Mouse (Mus musculus) megakaryocyte-erythroid progenitor cell, adult 5-6 weeks (primary cell): Measurements from ENCODE around the gene Cd151. TPM values are rescaled to one million over a fixed set of nuclear protein-coding genes. Genes with fewer than 3 reads are reported as not detected.
"Not testable (repeated sequence)": the region's sequence is repeated elsewhere in the genome, so short reads cannot be mapped to it uniquely, and the experiment has no call there.

ENCODE experiments used
- ATAC-seq: replicated peaks from 2 replicates; pipeline ENCODE4 v1.8.0; 2016; ENCODE audit warnings: mild to moderate bottlenecking, inconsistent platforms; ENCODE audit not compliant: severe bottlenecking, poor library complexity, low FRiP score, low TSS enrichment
- total RNA-seq, 2 experiments: library from RNA; stranded (forward) in 1 of 2; stranded (reverse) in 1 of 2; fragments of 200-1000, 215-1000 nt in 1 of 2; fragments of >200 nt in 1 of 2; fragmentation: Nextera tagmentation in 1 of 2; gene quantifications; 2 replicates each; pipeline ENCODE4 v1.2.3; 2014 to 2017

The Cd151 gene
- total RNA-seq, 2 experiments from 2014 or later = 13.2 to 24.2 TPM

DNA sequence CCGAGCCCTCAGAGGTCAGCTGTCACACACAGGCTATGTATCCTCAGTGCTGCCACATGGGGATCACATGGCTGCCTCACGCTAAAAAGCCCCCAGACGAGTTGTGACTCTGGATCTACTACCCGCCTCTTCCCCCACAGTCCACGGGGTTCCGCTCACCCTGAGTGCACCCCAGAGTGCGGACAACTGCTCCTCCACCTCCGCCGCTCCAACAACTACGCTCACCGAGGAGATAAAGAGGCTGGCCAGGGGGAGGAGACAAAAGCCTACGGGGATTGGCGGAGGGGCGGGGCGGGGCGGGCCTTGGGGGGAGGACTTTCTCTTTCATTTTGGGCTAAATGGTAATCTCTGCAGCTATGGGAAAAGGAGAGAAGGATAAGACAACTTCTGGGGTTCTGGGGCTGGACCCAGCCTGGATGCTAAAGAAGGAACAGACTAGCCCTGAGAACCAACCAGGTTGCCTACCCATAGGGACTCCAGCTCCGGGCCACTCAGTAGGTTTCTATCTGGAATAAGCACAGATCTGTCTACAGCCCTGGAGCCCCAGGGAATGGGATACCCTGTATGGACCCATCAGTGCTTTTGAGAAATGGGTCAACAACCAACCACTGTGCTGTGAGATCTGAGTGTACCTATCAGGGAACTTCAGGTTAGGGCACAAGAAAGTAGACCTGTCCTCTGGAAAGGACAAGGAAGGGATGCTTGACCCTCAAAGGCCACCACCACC is 31.9 kb upstream of the Cd151 start:
- ATAC-seq = peak; percentile 72

GRCm38 (mm10) chr7:141435856-141436522 is 31.2 kb upstream of the Cd151 start:
- ATAC-seq = no peak

DNA sequence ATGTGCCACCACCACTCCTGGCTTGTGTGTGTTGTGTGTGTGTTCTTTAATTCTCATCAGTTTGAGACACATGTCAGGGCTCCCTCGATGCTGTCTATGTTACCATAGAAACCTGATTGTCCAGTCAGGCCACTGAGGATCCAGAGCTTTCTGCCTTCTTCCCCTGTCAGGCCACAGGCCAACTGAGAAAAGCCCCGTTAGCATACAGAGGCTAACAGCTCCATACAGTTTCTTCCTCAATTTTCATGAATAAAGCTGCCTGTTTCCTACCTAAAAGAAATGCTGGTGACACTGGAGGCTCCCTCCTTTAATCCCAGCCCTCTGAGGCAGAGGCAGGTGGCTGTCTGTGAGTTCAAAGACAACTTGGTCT is 30.7 kb upstream of the Cd151 start:
- no peak for ATAC-seq

GRCm38 (mm10) chr7:141437178-141438120 is 29.7 kb upstream of the Cd151 start, which contains the start of gene Slc25a22:
Gene Slc25a22 (minus strand): TSS chr7:141437892.
- peak; percentile 62 for ATAC-seq

GRCm38 (mm10) chr7:141438201-141438968 is 28.8 kb upstream of the Cd151 start:
- ATAC-seq = no peak

DNA sequence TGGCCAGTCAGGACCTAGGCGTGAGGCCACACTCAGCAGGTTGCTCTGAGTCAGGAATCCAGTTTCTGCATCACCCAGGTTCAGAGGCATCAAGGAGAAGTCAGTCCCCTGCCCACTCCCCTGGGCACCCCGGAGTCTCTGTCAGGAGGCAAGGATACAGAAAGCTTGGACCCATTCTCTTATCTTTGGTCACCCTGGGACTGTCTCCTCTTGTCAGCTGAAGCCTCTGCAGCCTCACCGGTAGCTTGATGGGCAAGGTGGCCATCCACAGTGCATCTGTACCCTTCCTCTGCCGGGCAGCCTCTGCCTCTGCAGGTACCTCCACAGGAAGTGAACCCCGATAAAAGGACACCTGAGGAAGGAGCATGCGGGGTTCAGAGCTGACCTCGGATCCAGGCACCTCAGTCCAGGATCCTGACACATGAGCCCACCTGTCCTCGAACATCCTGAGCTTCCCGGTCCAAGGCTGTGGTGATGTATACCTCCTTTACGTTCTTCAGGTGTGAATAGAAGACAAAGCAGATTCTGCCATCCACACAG is 28.0 kb upstream of the Cd151 start:
- ATAC-seq = no peak

- ATAC-seq = no peak
Observed at GRCm38 (mm10) chr7:141439811-141440210, 27.4 kb upstream of the Cd151 start.

- ATAC-seq = no peak
Observed at GRCm38 (mm10) chr7:141440613-141441012, 26.6 kb upstream of the Cd151 start.

GRCm38 (mm10) chr7:141441460-141441859 is 25.7 kb upstream of the Cd151 start:
- no peak for ATAC-seq

GRCm38 (mm10) chr7:141442199-141442598 is 25.0 kb upstream of the Cd151 start:
- no peak for ATAC-seq

DNA sequence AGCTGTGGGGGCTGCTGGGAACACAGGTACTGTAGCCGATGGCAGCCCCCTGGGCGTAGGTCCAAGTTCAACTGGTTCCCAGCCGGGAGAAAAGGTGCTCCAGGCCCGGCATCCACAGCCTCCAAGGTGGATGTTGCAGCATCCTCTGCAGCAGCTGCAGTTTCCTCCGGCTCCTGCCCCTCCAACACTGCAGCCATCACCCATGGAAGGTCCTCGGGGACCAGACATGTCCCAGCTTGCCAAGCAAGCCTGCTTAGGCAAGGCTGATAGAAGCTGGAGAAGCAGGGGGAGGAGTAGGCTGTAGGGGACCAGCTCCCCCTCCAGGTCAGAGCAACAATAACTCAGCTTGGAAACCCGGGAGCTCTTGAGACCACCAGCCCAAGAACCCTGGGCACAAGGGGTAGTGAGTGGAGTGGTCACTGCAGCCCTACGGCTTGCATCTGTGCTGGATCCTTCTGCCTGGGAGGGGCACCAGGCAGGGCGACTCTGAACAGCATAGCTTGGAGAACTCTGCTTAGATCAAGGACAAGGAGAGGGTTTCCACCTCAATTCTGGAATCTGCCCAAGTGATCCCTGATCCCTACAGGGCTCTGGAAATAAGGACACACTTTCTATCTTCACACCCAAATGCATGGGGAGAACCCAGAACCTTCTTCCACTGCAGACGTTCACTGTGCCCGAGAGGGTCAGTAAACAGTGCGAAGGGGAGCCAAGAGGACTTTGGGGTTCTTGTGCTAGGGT is 23.9 kb upstream of the Cd151 start:
- peak; percentile 48 for ATAC-seq

DNA sequence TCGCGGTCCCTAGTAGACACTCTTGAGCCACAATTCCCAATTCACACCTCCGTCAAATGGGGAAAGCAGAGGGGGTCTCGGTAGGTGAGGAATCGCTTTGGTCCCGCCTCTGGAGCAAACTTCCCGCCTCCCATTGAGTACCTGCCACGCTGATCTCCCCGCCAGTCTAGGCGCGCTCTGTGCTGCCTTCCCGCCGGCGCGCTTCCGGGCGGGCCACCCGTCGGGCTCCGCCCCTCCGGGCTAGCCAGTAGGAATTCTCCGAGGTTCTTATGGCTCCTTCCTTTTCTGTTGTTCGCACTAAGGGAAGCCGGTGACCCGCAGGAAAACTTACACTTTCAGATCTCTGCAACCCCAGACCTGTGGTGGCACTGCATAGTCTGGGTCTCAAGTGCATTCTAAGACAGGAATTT is 23.4 kb upstream of the Cd151 start, which contains the start of gene Pidd1:
Gene Pidd1 (minus strand): TSS at position 198 of the 410 bp plus-strand sequence.
- ATAC-seq = peak; percentile 60

DNA sequence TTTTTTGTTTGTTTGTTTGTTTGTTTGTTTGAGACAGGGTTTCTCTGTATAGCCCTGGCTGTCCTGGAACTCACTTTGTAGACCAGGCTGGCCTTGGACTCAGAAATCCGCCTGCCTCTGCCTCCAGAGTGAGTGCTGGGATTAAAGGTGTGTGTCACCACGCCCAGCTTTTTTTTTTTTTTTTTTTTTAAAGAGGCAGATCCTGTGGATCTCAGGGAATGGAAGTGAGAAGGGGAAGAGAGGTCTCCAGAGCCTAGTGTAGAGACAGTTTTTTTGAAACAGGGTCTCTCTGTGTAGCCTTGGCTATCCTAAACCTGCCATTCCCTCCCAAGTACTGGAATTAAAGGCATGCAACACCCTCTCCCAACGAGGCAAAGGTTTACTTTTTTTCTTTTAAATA is 20.8 kb upstream of the Cd151 start:
- not testable (repeated sequence) for ATAC-seq

DNA sequence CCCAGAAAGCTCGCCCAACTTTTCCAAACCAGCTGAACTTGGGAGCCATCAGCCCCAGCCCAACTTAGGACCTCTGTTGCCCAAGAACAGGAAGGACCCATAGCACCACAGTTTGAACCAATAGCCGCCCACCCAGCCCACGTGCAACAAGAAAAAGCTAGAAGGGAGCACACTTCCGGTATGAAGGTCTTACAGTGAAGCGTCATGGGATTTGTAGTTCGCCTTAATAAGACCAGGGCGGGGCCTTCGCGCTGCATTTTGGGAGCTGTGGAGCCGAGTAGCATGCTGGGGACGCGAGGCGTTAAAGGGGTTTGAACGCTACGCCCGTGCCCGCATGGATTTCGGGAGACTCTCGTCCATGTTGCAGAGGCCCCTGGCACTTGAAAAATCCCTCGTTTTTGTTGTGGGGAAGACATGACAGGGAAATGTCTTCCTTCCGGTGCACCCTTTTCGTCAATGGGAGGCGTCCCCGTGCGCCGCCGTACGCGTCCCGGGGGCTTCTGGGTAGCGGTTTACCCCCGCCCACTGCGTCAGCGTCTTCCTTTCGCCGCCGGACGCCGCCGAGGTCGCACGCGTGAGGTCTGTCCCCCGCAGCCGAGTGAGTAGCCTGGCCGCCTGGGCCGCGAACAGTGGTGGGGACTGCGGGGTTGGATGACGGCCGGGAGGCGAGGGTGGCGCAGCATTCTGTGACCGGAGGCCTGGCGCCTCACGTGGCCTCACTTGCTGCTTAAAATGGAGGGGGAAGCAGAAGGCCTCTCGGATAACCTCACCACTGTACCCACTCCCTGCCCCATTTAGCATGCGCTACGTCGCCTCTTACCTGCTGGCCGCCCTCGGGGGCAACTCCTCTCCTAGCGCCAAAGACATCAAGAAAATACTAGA is 19.8 kb upstream of the Cd151 start, which contains the start of gene Rplp2:
Gene Rplp2 (plus strand): TSS at position 261 of the 882 bp plus-strand sequence.
- ATAC-seq = peak; percentile 74

DNA sequence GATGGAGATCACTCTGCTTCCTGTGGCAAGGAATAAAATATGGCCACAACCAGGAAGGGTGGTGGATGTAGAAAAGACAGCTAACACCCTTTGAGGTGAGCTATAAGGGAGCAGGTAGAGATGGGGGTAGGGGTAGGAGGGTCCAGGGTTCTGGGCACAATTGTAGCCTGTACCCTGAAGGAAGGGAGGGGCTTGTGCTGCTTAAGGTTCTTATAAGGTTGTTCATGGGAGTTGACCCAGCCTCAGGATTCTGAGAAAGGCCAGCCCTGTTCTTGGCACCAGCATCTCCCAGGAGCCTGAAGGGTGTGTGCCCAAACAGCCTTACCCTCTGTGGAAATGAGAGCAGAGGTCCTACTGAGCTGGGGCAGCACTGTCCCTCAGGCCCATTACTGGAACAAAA is 15.3 kb upstream of the Cd151 start:
- no peak for ATAC-seq

- ATAC-seq = no peak
Observed at GRCm38 (mm10) chr7:141453636-141454035, 13.6 kb upstream of the Cd151 start.

DNA sequence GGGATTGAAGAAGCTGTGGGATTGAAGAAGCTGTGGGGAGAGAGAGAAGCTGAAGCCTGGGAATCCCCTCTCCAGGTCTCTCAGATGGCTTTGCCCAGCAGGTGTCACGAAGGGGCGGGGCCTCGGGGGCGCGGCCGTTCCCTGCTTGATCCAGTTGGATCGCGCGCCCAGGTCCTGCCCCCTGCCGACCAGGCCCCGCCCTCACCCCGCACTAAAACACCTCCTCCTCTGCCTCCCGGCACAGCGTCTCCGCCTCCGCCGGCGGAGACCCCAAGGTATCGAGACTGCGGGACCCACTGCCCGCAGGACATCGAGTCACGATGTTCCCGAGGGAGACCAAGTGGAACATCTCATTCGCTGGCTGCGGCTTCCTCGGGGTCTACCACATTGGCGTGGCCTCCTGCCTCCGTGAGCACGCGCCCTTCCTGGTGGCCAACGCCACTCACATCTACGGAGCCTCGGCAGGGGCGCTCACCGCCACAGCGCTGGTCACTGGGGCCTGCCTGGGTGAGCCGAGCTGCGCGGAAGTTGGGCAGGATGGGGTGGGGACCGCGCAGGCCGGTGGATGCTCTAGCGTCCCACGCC is 12.1 kb upstream of the Cd151 start, which contains the start of gene Pnpla2:
Gene Pnpla2 (plus strand): TSS at position 232 of the 585 bp plus-strand sequence.
- peak; percentile 78 for ATAC-seq
